Mouse (Mus musculus) MEL (cell line): ENCODE data around the gene Nr1d2. TPM values are rescaled to one million over a fixed set of nuclear protein-coding genes. Genes with fewer than 3 reads are reported as not detected.

Experiments
- DNase-seq: peaks from one replicate; pipeline ENCODE4 v3.0.0; 2011; ENCODE audit warnings: low read depth, low spot score
- H3K27ac ChIP-seq: 2 replicates; pipeline ENCODE4 v1.5.1; 2012; ENCODE audit warnings: low read depth, mild to moderate bottlenecking, control low read depth, low read length, moderate library complexity; ENCODE audit not compliant: control insufficient read depth
- H3K27me3 ChIP-seq, 2 experiments: fragments of 150-350 bp in 1 of 2; sonication (generic) in 1 of 2; 2 replicates each; pipeline ENCODE4 v1.6.1; 2012; ENCODE audit warnings: low read length in 2 of 2, mild to moderate bottlenecking in 2 of 2, improper control_type of control experiment in 1 of 2, moderate library complexity in 1 of 2; ENCODE audit not compliant: insufficient read depth in 2 of 2, control insufficient read depth in 1 of 2
- H3K36me3 ChIP-seq, 2 experiments: 2 replicates each; pipeline ENCODE4 v1.6.1; 2012 to 2014; ENCODE audit warnings: low read length in 2 of 2, improper control_type of control experiment in 1 of 2, inconsistent platforms in 1 of 2, mild to moderate bottlenecking in 1 of 2; ENCODE audit not compliant: insufficient read depth in 2 of 2, control insufficient read depth in 1 of 2
- H3K4me1 ChIP-seq, 2 experiments: fragments of 150-350 bp in 1 of 2; sonication (generic) in 1 of 2; 2 replicates each; pipeline ENCODE4 v1.6.1; 2012; ENCODE audit warnings: low read length in 2 of 2, improper control_type of control experiment in 1 of 2, mild to moderate bottlenecking in 1 of 2; ENCODE audit not compliant: insufficient read depth in 2 of 2, control insufficient read depth in 1 of 2
- H3K4me3 ChIP-seq, 2 experiments: fragments of 150-350 bp in 1 of 2; sonication (generic) in 1 of 2; 2 replicates each; pipeline ENCODE4 v1.5.1; 2012; ENCODE audit warnings: low read depth in 2 of 2, low read length in 2 of 2, mild to moderate bottlenecking in 2 of 2, moderate library complexity in 2 of 2, control low read depth in 1 of 2, improper control_type of control experiment in 1 of 2; ENCODE audit not compliant: control insufficient read depth in 1 of 2, insufficient read depth in 1 of 2
- H3K79me2 ChIP-seq: 2 replicates; pipeline ENCODE4 v1.6.1; 2012; ENCODE audit warnings: mild to moderate bottlenecking, low read length, moderate library complexity; ENCODE audit not compliant: control insufficient read depth, poor library complexity, insufficient read depth
- H3K9ac ChIP-seq: 2 replicates; pipeline ENCODE4 v1.6.1; 2012; ENCODE audit warnings: low read depth, mild to moderate bottlenecking, control low read depth, low read length, moderate library complexity; ENCODE audit not compliant: control insufficient read depth, poor library complexity, severe bottlenecking
- H3K9me3 ChIP-seq: fragments of 150-350 bp; sonication (generic); replicated peaks from 2 replicates; pipeline ENCODE4 v1.6.1; 2012; ENCODE audit warnings: mild to moderate bottlenecking, low read length, improper control_type of control experiment, moderate library complexity; ENCODE audit not compliant: insufficient read depth
- BHLHE40 ChIP-seq: IDR thresholded peaks from 2 replicates; pipeline ENCODE4 v1.6.1; 2012; ENCODE audit warnings: low read depth, mild to moderate bottlenecking, inconsistent platforms, low read length, improper control_type of control experiment, borderline replicate concordance
- CHD2 ChIP-seq: IDR thresholded peaks from 2 replicates; pipeline ENCODE4 v1.6.1; 2011; ENCODE audit warnings: low read length, improper control_type of control experiment
- CTCF ChIP-seq, 3 experiments: IDR thresholded peaks in 2 of 3; conservative IDR thresholded peaks in 1 of 3; 2 replicates each; pipeline ENCODE4 v1.5.1; 2011 to 2012; ENCODE audit warnings: low read length in 3 of 3, low read depth in 2 of 3, mild to moderate bottlenecking in 2 of 3, improper control_type of control experiment in 1 of 3, inconsistent platforms in 1 of 3, mixed read lengths in 1 of 3, moderate library complexity in 1 of 3; ENCODE audit not compliant: control insufficient read depth in 1 of 3, insufficient read depth in 1 of 3, poor library complexity in 1 of 3, severe bottlenecking in 1 of 3
- EP300 ChIP-seq, 2 experiments: IDR thresholded peaks; 2 replicates each; pipeline ENCODE4 v1.6.1; 2011; ENCODE audit warnings: improper control_type of control experiment in 2 of 2, low read length in 2 of 2, low read depth in 1 of 2, mild to moderate bottlenecking in 1 of 2
- ETS1 ChIP-seq: IDR thresholded peaks from 2 replicates; pipeline ENCODE4 v1.6.1; 2012; ENCODE audit warnings: low read depth, mild to moderate bottlenecking, inconsistent platforms, low read length, improper control_type of control experiment, moderate library complexity
- HCFC1 ChIP-seq: IDR thresholded peaks from 2 replicates; pipeline ENCODE4 v1.6.1; 2012; ENCODE audit warnings: low read depth, mild to moderate bottlenecking, inconsistent platforms, low read length, improper control_type of control experiment, moderate library complexity
- MAX ChIP-seq: IDR thresholded peaks from 2 replicates; pipeline ENCODE4 v1.6.1; 2011; ENCODE audit warnings: low read length, improper control_type of control experiment
- MAZ ChIP-seq: IDR thresholded peaks from 2 replicates; pipeline ENCODE4 v1.6.1; 2012; ENCODE audit warnings: low read depth, mild to moderate bottlenecking, inconsistent platforms, low read length, improper control_type of control experiment
- MEF2A ChIP-seq: IDR thresholded peaks from 2 replicates; pipeline ENCODE4 v1.6.1; 2014; ENCODE audit warnings: low read depth, mild to moderate bottlenecking, inconsistent platforms, low read length, improper control_type of control experiment; ENCODE audit not compliant: poor library complexity, insufficient replicate concordance, severe bottlenecking; ENCODE audit errors: extremely low read depth
- MXI1 ChIP-seq: IDR thresholded peaks from 2 replicates; pipeline ENCODE4 v1.6.1; 2011; ENCODE audit warnings: mild to moderate bottlenecking, low read depth, low read length, improper control_type of control experiment
- MYB ChIP-seq: IDR thresholded peaks from 2 replicates; pipeline ENCODE4 v1.6.1; 2011; ENCODE audit warnings: mild to moderate bottlenecking, low read depth, low read length, improper control_type of control experiment
- MYC ChIP-seq: IDR thresholded peaks from 2 replicates; pipeline ENCODE4 v1.6.1; 2011; ENCODE audit warnings: low read depth, mild to moderate bottlenecking, low read length, improper control_type of control experiment, moderate library complexity
- NELFE ChIP-seq: IDR thresholded peaks from 2 replicates; pipeline ENCODE4 v1.6.1; 2011; ENCODE audit warnings: low read depth, low read length, improper control_type of control experiment
- POLR2AphosphoS5 ChIP-seq: IDR thresholded peaks from 2 replicates; pipeline ENCODE4 v1.6.1; 2012; ENCODE audit warnings: low read depth, borderline replicate concordance, mild to moderate bottlenecking, inconsistent platforms, low read length, moderate library complexity, mixed read lengths
- RAD21 ChIP-seq: IDR thresholded peaks from 2 replicates; pipeline ENCODE4 v1.6.1; 2011; ENCODE audit warnings: mild to moderate bottlenecking, low read depth, low read length, improper control_type of control experiment
- SIN3A ChIP-seq: IDR thresholded peaks from 2 replicates; pipeline ENCODE4 v1.6.1; 2012; ENCODE audit warnings: low read length, improper control_type of control experiment, inconsistent platforms
- TCF12 ChIP-seq: IDR thresholded peaks from 2 replicates; pipeline ENCODE4 v1.6.1; 2014; ENCODE audit warnings: low read depth, mild to moderate bottlenecking, inconsistent platforms, low read length, improper control_type of control experiment, moderate library complexity
- UBTF ChIP-seq: IDR thresholded peaks from 2 replicates; pipeline ENCODE4 v1.6.1; 2012; ENCODE audit warnings: low read depth, mild to moderate bottlenecking, inconsistent platforms, low read length, improper control_type of control experiment, moderate library complexity, borderline replicate concordance; ENCODE audit not compliant: insufficient read depth
- USF1 ChIP-seq: IDR thresholded peaks from 2 replicates; pipeline ENCODE4 v1.6.1; 2014; ENCODE audit warnings: low read depth, mild to moderate bottlenecking, inconsistent platforms, low read length, improper control_type of control experiment, moderate library complexity
- USF2 ChIP-seq, 2 experiments: IDR thresholded peaks; 2 replicates each; pipeline ENCODE4 v1.6.1; 2011 to 2012; ENCODE audit warnings: improper control_type of control experiment in 2 of 2, low read length in 2 of 2, borderline replicate concordance in 1 of 2, inconsistent platforms in 1 of 2, low read depth in 1 of 2, mild to moderate bottlenecking in 1 of 2; ENCODE audit not compliant: insufficient read depth in 1 of 2
- ZC3H11A ChIP-seq: IDR thresholded peaks from 2 replicates; pipeline ENCODE4 v1.6.1; 2012; ENCODE audit warnings: low read depth, mild to moderate bottlenecking, inconsistent platforms, low read length, improper control_type of control experiment
- ZMIZ1 ChIP-seq: IDR thresholded peaks from 2 replicates; pipeline ENCODE4 v1.6.1; 2012; ENCODE audit warnings: low read depth, mild to moderate bottlenecking, inconsistent platforms, low read length, improper control_type of control experiment, moderate library complexity
- polyA plus RNA-seq, 2 experiments: library from polyadenylated mRNA; stranded (reverse) in 1 of 2; unstranded in 1 of 2; fragments of >175 nt in 1 of 2; fragments of >200 nt in 1 of 2; gene quantifications; 2 replicates each; pipeline versions ENCODE4 v1.2.1 to v1.2.4; 2012; ENCODE audit warnings: low replicate concordance in 2 of 2, low read depth in 1 of 2; ENCODE audit not compliant: insufficient read length in 2 of 2, insufficient read depth in 1 of 2, missing spikeins in 1 of 2
- total RNA-seq: library from RNA; depleted of rRNA; stranded (reverse); fragments of 300-350 nt; gene quantifications from 2 replicates; pipeline ENCODE4 v1.2.3, GENCODE M21; 2012

Gene Nr1d2
- total and polyA plus RNA-seq, 3 experiments, result 4.9 to 6.1 TPM; not detected in 1

DNA sequence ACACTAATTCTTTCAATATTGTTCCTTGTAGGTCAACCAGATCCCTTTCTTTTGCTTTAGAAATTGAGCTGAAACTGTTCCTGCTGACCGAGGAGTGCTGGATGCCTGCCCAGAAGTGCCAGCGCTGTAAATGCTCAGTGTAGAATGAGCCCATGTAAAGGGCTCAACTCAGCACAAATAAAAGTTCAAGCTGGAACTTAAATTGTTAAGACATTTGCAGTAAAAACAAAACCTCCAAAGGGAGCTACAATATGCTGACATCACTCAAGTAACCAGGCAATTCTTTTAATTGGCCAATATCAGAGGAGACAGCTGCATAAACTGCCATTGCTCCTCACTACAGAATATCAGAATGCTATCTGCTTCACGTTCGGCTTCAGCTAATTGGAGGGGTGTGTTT, 24.5 kb upstream of the Nr1d2 start:
- TF ChIP-seq HCFC1, result no peak
- TF ChIP-seq ETS1, result peak; percentile 64
- TF ChIP-seq EP300 (IDR thresholded peaks at IDR 0.05; ENCODE audit: low read depth in 1 of 2, low read length in 2 of 2), result peak; percentile 30 to 34; a peak in 2 of 4 replicates
- peak; percentile 44; the same call in 1 of the 2 replicates for TF ChIP-seq MXI1
- peak; percentile 25; the same call in 1 of the 2 replicates for TF ChIP-seq TCF12
- TF ChIP-seq SIN3A, result peak; percentile 61
- H3K4me1 ChIP-seq, result peaks cover 0 to 3% of the 10 kb centered on the region in 2 experiments; a peak in 2 of 4 replicates
- peak overlapping the region; percentile 34 to 64; a peak in 3 of 4 replicates for H3K4me3 ChIP-seq

DNA sequence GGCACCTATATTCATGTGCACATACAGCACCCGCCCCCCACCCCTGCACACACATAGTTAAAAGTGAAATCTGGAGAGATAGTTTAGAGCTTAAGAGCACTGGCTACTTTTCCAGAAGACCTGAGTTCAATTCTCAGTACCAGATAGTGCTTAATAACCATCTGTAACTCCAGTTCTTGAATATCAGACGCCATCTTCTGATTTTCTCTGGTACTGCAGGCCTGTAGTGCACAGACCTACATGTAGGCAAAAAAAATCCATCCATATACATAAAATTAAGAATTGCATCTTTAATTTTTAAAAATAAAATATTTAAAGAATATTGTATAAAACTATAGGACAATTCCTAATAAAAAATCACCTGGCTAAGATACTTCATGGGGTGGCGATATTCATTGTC, 22.3 kb upstream of the Nr1d2 start:
- H3K27ac ChIP-seq, result no peak overlapping the region
- DNase-seq, result peak; percentile 40
- no peak overlapping the region for H3K9ac ChIP-seq
- H3K79me2 ChIP-seq, result no peaks in the 10 kb centered on the region
- H3K27me3 ChIP-seq, result no peaks in the 10 kb centered on the region
- H3K4me1 ChIP-seq, result no peaks in the 10 kb centered on the region; a peak in 1 of 4 replicates
- H3K36me3 ChIP-seq, result no peaks in the 10 kb centered on the region
- H3K4me3 ChIP-seq, result no peak overlapping the region
- TF ChIP-seq POLR2AphosphoS5, result no peak
- TF ChIP-seq EP300 (IDR thresholded peaks at IDR 0.05; ENCODE audit: low read depth in 1 of 2, low read length in 2 of 2), result no peak
- TF ChIP-seq CTCF (IDR thresholded peaks at IDR 0.05 in 2 of 3, conservative IDR thresholded peaks at IDR 0.05 in 1 of 3; ENCODE audit: control insufficient read depth in 1 of 3, insufficient read depth in 1 of 3, low read depth in 2 of 3, low read length in 3 of 3, poor library complexity in 1 of 3, severe bottlenecking in 1 of 3), result peak in 1 of 3 experiments; percentile 3; a peak in 1 of 6 replicates
- no peak for TF ChIP-seq MAX
- no peak for TF ChIP-seq ETS1
- TF ChIP-seq BHLHE40, result no peak
- TF ChIP-seq MYC, result no peak
- TF ChIP-seq MAZ, result no peak
- H3K9me3 ChIP-seq, result no peaks in the 10 kb centered on the region

More for the DNA sequence above, 24.5 kb upstream of the Nr1d2 start:
- Histone ChIP-seq H3K9me3 (no peaks in the 10 kb centered on the region), H3K27ac (peak overlapping the region; percentile 42; the same call in 1 of the 2 replicates), H3K27me3 (no peaks in the 10 kb centered on the region), H3K79me2 (no peaks in the 10 kb centered on the region), H3K36me3 (peaks cover 3 to 11% of the 10 kb centered on the region in 2 experiments), H3K9ac (peak overlapping the region; percentile 7; the same call in 1 of the 2 replicates)
- DNase-seq, result peak; percentile 63

DNA sequence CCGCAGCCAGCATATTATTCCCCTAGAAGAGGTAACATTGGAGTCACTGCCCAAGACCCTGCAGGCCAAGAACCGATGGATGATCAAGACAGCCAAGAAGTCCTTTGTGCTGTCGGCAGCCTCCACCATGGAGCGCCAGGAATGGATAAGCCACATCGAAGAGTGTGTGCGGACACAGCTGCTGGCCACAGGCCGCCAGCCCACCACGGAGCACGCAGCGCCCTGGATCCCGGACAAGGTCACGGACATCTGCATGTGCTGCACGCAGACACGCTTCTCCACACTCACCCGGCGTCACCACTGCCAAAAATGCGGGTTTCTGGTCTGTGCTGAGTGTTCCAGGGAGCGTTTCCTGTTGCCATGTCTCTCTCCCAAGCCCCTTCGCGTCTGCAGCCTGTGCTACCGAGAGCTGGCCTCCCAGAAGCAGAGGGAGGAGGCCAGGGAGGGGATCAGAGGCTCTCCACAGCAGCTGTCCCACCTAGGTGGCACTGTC, 3.8 kb upstream of the Nr1d2 start:
- Histone ChIP-seq H3K9ac (no peak overlapping the region), H3K9me3 (no peaks in the 10 kb centered on the region), H3K36me3 (peaks cover 0 to 4% of the 10 kb centered on the region in 2 experiments; a peak in 2 of 4 replicates), H3K27ac (no peak overlapping the region), H3K27me3 (no peaks in the 10 kb centered on the region), H3K4me1 (peaks cover 0 to 2% of the 10 kb centered on the region in 2 experiments; a peak in 1 of 4 replicates), H3K79me2 (peaks cover 2% of the 10 kb centered on the region; the same call in 1 of the 2 replicates), H3K4me3 (no peak overlapping the region)
- no peak for DNase-seq
- no peak for TF ChIP-seq RAD21
- TF ChIP-seq ZC3H11A, result no peak
- no peak for TF ChIP-seq EP300 (IDR thresholded peaks at IDR 0.05; ENCODE audit: low read depth in 1 of 2, low read length in 2 of 2)
- no peak for TF ChIP-seq UBTF
- TF ChIP-seq MAZ, result no peak
- TF ChIP-seq CHD2, result no peak
- no peak for TF ChIP-seq CTCF (IDR thresholded peaks at IDR 0.05 in 2 of 3, conservative IDR thresholded peaks at IDR 0.05 in 1 of 3; ENCODE audit: control insufficient read depth in 1 of 3, insufficient read depth in 1 of 3, low read depth in 2 of 3, low read length in 3 of 3, poor library complexity in 1 of 3, severe bottlenecking in 1 of 3)
- TF ChIP-seq MEF2A, result no peak
- no peak for TF ChIP-seq USF2 (IDR thresholded peaks at IDR 0.05; ENCODE audit: borderline replicate concordance in 1 of 2, insufficient read depth in 1 of 2, low read depth in 1 of 2, low read length in 2 of 2)
- no peak for TF ChIP-seq MYB
- TF ChIP-seq MYC, result no peak
- TF ChIP-seq USF1, result no peak
- TF ChIP-seq TCF12, result no peak
- no peak for TF ChIP-seq NELFE
- TF ChIP-seq ZMIZ1, result no peak
